Mouse (Mus musculus): ENCODE measurements at regions not wholly inside any gene's neighbourhood (a gene's known extent, or its start where the extent isn't known, plus 50 kb on each side); places are given as distances from the start of the nearest gene placed in this dataset.

DNA sequence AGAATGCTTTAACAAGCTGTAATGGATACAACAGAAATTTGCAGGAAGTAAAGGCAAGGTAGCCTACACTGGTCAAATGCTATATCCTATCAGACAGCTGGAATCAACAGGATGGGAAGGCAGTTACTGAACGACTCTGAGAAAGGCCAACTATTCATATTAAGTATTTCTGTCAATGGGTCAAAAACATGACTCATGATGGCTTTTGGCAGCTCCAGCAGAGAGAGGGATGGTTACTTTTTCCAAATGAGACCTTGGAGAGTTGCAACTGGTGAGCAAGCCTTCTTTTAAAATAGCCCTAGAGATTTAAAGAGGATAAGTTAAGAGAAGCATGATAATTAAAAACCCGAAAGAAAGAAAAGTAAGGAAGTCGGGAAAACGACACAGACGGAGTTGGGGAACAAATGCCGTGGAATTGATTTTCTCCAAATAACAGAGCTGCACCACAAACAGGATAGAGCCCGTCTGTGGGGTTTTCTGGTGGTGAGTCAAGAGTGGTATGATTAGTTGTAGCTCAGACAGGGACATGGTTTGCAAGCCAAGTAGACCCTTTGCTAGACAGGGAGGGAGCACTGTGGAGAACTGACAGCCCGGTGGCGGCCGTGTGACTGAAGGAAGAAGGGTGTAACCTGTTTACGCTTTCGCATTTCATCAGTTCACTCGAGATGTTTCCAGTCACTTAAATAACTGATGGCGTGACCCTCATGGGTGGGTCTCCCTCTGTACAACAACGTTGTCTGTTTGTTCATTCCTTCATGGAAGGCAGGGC lies 3638.1 kb upstream of the Gm7489 start:
- no peak for TF ChIP-seq CTCF (IDR thresholded peaks at IDR 0.05; ENCODE audit: control insufficient read depth, insufficient read depth, insufficient replicate concordance, low read depth, low read length)
- TF ChIP-seq POLR2A (IDR thresholded peaks at IDR 0.05; ENCODE audit: control insufficient read depth, low read depth, low read length) = no peak
- no peaks in the 10 kb centered on the region for H3K36me3 ChIP-seq (ENCODE audit: control insufficient read depth, insufficient read depth, low read length)

DNA sequence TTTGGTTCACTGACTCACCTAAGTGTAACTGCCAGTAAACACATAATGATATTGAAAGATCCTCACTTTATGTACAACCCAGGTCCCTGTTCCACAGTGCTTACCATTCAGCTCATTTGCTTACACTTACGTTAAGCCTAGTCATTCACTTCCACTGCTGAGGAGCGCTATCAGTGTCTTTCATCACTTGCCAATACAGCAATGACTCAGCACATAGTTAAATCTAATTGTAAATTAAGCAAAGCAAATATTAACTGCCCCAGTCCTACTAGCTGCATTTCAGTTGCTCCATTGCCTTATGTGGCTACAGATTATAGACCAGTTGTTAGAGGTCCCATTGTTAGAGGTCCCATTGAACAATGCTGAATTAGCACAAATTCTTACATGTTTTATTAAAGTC lies 3624.6 kb upstream of the Gm7489 start:
- no peak overlapping the region for H3K4me3 ChIP-seq (ENCODE audit: control insufficient read depth, low read depth, low read length)
- no peaks in the 10 kb centered on the region for H3K4me1 ChIP-seq (ENCODE audit: control insufficient read depth, insufficient read depth, low read length)
- TF ChIP-seq CTCF (IDR thresholded peaks at IDR 0.05; ENCODE audit: control insufficient read depth, insufficient read depth, insufficient replicate concordance, low read depth, low read length) (no peak), POLR2A (IDR thresholded peaks at IDR 0.05; ENCODE audit: control insufficient read depth, low read depth, low read length) (no peak)
- H3K27ac ChIP-seq (ENCODE audit: control insufficient read depth, insufficient read depth, low read depth, low read length) = no peak overlapping the region
- H3K36me3 ChIP-seq (ENCODE audit: control insufficient read depth, insufficient read depth, low read length) = no peaks in the 10 kb centered on the region
- H3K27me3 ChIP-seq (ENCODE audit: control insufficient read depth, insufficient read depth, low read length) = no peaks in the 10 kb centered on the region

More for the DNA sequence above, 3638.1 kb upstream of the Gm7489 start:
- Histone ChIP-seq H3K4me3 (ENCODE audit: control insufficient read depth, low read depth, low read length) (no peak overlapping the region), H3K4me1 (ENCODE audit: control insufficient read depth, insufficient read depth, low read length) (no peaks in the 10 kb centered on the region), H3K27ac (ENCODE audit: control insufficient read depth, insufficient read depth, low read depth, low read length) (no peak overlapping the region), H3K27me3 (ENCODE audit: control insufficient read depth, insufficient read depth, low read length) (no peaks in the 10 kb centered on the region)

DNA sequence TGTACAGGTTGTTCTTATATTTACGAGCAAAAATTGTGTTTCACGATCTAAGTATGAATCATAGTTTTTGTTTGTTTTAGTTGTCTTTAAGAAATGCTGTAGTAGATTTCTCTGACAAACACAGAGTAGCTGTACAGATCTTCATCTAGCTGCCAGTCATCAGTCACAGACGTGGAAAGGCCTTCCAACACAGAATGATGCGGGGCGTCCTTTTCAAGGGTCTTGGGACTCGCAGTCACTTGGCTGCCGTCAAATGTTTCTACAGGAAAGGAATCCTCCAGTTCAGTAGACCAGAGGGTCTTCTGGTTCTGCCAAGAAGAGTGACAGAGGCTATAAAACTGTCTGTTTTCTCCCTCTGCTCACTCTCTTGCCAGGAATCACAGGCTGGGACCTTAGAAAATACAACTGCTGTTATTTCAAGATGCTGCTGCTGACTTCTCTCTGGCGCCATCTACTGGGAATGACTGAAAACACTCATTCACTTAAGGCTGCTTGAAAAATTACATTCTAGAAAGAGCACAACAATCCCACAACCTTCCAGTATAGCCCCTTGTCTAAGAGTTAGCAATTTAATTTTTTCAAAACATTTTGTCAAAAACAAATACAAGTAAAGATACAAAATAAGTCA lies 3623.3 kb upstream of the Gm7489 start:
- H3K36me3 ChIP-seq (ENCODE audit: control insufficient read depth, insufficient read depth, low read length) = no peaks in the 10 kb centered on the region
- no peaks in the 10 kb centered on the region for H3K4me1 ChIP-seq (ENCODE audit: control insufficient read depth, insufficient read depth, low read length)
- H3K4me3 ChIP-seq (ENCODE audit: control insufficient read depth, low read depth, low read length) = no peak overlapping the region; the same call in 1 of the 2 replicates
- H3K27ac ChIP-seq (ENCODE audit: control insufficient read depth, insufficient read depth, low read depth, low read length) = no peak overlapping the region
- TF ChIP-seq CTCF (IDR thresholded peaks at IDR 0.05; ENCODE audit: control insufficient read depth, insufficient read depth, insufficient replicate concordance, low read depth, low read length) = peak; percentile 32; the same call in 1 of the 2 replicates
- TF ChIP-seq POLR2A (IDR thresholded peaks at IDR 0.05; ENCODE audit: control insufficient read depth, low read depth, low read length) = no peak
- H3K27me3 ChIP-seq (ENCODE audit: control insufficient read depth, insufficient read depth, low read length) = no peaks in the 10 kb centered on the region

DNA sequence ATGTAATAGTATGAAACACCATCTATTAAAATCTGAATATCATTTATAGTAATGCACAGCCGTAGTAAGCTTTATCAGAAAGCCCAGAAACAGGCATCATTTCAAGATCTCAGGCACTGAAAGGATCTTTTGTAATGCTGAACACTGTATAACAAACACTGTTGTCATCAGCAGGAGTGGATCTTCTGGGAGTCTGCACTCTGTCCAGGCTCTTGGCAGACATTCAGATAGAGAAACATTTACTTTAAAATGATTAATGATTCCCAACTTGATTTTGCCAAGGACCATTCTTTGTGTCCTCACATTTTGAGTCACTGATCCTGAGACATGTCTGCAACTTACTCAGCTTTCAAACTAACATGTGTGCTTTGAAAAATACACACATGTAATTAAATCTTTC lies 3617.2 kb upstream of the Gm7489 start:
- TF ChIP-seq CTCF (IDR thresholded peaks at IDR 0.05; ENCODE audit: control insufficient read depth, insufficient read depth, insufficient replicate concordance, low read depth, low read length) = no peak
- TF ChIP-seq POLR2A (IDR thresholded peaks at IDR 0.05; ENCODE audit: control insufficient read depth, low read depth, low read length) = no peak

DNA sequence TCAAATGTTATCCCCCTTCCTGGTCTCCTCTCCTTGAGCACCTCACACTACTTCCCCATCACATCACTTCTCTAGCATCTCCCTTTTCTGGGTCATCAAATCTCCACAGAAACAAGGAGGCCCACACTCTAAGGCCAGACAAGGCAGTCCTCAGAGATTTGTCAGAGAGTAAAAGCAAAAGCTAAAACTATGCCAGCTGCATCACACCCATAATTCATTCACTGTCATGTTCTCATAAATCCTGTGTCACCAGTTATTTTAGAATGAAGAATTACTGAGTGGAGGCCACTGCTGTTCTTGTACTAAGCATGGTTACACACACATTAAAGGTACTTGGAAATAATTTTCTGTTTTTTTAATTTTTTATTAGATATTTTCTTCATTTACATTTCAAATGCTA lies 3613.1 kb upstream of the Gm7489 start:
- no peak overlapping the region for H3K27ac ChIP-seq (ENCODE audit: control insufficient read depth, insufficient read depth, low read depth, low read length)

More for the DNA sequence above, 3617.2 kb upstream of the Gm7489 start:
- Histone ChIP-seq H3K4me1 (ENCODE audit: control insufficient read depth, insufficient read depth, low read length) (no peaks in the 10 kb centered on the region), H3K27ac (ENCODE audit: control insufficient read depth, insufficient read depth, low read depth, low read length) (no peak overlapping the region), H3K36me3 (ENCODE audit: control insufficient read depth, insufficient read depth, low read length) (no peaks in the 10 kb centered on the region), H3K27me3 (ENCODE audit: control insufficient read depth, insufficient read depth, low read length) (no peaks in the 10 kb centered on the region), H3K4me3 (ENCODE audit: control insufficient read depth, low read depth, low read length) (no peak overlapping the region)

DNA sequence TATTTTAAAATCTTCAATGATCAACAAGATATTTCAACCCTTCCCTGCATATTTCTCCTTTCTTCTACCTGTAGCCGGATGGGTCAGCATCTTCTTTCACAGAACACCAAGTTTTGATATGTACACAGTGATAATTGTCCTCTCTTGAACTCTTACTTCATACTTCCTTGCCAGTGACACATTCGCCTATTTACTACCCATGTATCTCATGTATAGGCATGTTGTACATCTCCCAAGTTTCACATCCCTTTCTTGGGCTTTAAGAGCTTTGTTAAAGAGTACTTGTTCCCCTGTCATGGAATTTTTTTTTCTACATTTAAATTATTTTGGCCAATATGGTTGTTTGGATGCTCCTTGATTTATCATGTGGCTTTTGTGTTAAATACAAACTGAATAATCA lies 3602.1 kb upstream of the Gm7489 start:
- TF ChIP-seq CTCF (IDR thresholded peaks at IDR 0.05; ENCODE audit: control insufficient read depth, insufficient read depth, insufficient replicate concordance, low read depth, low read length) (no peak), POLR2A (IDR thresholded peaks at IDR 0.05; ENCODE audit: control insufficient read depth, low read depth, low read length) (no peak)
- H3K4me3 ChIP-seq (ENCODE audit: control insufficient read depth, low read depth, low read length) = no peak overlapping the region
- no peaks in the 10 kb centered on the region for H3K27me3 ChIP-seq (ENCODE audit: control insufficient read depth, insufficient read depth, low read length)
- H3K4me1 ChIP-seq (ENCODE audit: control insufficient read depth, insufficient read depth, low read length) = no peaks in the 10 kb centered on the region
- no peaks in the 10 kb centered on the region for H3K36me3 ChIP-seq (ENCODE audit: control insufficient read depth, insufficient read depth, low read length)
- no peak overlapping the region for H3K27ac ChIP-seq (ENCODE audit: control insufficient read depth, insufficient read depth, low read depth, low read length)

More for the DNA sequence above, 3613.1 kb upstream of the Gm7489 start:
- Histone ChIP-seq H3K4me3 (ENCODE audit: control insufficient read depth, low read depth, low read length) (no peak overlapping the region), H3K4me1 (ENCODE audit: control insufficient read depth, insufficient read depth, low read length) (no peaks in the 10 kb centered on the region), H3K27me3 (ENCODE audit: control insufficient read depth, insufficient read depth, low read length) (no peaks in the 10 kb centered on the region), H3K36me3 (ENCODE audit: control insufficient read depth, insufficient read depth, low read length) (no peaks in the 10 kb centered on the region)
- TF ChIP-seq POLR2A (IDR thresholded peaks at IDR 0.05; ENCODE audit: control insufficient read depth, low read depth, low read length) (no peak), CTCF (IDR thresholded peaks at IDR 0.05; ENCODE audit: control insufficient read depth, insufficient read depth, insufficient replicate concordance, low read depth, low read length) (no peak)

DNA sequence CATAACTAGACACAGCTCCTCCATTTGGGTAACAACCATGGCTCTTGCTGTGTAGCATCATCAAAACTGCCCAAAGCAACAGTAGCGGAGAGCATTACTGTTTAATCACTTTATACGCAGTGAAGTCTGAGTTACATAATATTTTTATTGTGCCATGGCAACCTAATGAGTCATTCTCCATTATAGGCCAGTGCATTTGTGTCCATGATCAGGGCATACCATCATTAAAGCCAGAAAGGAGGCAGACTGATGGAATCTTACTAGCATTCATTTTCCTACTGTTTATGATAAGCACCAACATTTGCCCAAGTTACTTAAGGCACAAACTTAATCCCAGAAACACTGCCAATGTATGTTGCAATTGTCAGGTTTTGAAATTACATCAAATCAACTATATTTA lies 3601.2 kb upstream of the Gm7489 start:
- no peak overlapping the region for H3K27ac ChIP-seq (ENCODE audit: control insufficient read depth, insufficient read depth, low read depth, low read length)
- no peaks in the 10 kb centered on the region for H3K36me3 ChIP-seq (ENCODE audit: control insufficient read depth, insufficient read depth, low read length)
- no peak for TF ChIP-seq POLR2A (IDR thresholded peaks at IDR 0.05; ENCODE audit: control insufficient read depth, low read depth, low read length)
- TF ChIP-seq CTCF (IDR thresholded peaks at IDR 0.05; ENCODE audit: control insufficient read depth, insufficient read depth, insufficient replicate concordance, low read depth, low read length) = no peak
- no peaks in the 10 kb centered on the region for H3K4me1 ChIP-seq (ENCODE audit: control insufficient read depth, insufficient read depth, low read length)
- H3K4me3 ChIP-seq (ENCODE audit: control insufficient read depth, low read depth, low read length) = no peak overlapping the region
- H3K27me3 ChIP-seq (ENCODE audit: control insufficient read depth, insufficient read depth, low read length) = no peaks in the 10 kb centered on the region
